ENCODE assay signal across 17 mouse cellular contexts in the genomic region with DNA sequence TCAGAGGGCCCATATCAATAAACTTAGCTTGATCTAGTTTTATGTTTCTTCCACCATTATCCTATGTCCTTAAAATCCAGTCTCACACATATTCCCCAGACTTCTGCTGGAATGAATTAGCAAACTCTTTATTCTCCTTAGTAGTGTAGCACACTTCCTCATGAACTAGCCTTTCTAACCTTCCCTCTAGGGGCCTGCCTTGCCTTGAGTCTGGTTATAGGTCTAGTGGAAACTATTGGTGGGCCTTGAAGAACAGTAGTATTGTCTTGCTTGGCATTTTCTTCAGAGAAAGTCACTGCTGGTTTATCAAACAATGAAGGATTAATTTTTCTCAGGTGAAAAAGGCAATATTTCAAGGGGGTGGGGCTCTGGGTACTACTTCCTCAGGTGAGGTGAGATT. TPM values are rescaled to one million over a fixed set of nuclear protein-coding genes. Genes with fewer than 3 reads are reported as not detected.
"Had no signal": no experiment of that assay in that cellular context is flagged by ENCODE, and none has a peak within 500 bp of the region (broad histone marks: within the 10 kb centered on the region; RNA-seq: fewer than 3 reads in every experiment).

No protein-coding gene starts in this region.

- H3K27ac ChIP-seq: neural tube, embryonic 13.5 days; neural tube, embryonic 15.5 days; stomach, embryonic 15.5 days; stomach, postnatal 0 days had no signal

- H3K27me3 ChIP-seq: stomach, embryonic 15.5 days had no signal

- H3K36me3 ChIP-seq: neural tube, embryonic 13.5 days; neural tube, embryonic 15.5 days; stomach, embryonic 15.5 days had no signal

- H3K9ac ChIP-seq: neural tube, embryonic 13.5 days; neural tube, embryonic 15.5 days; stomach, embryonic 15.5 days had no signal

- H3K4me2 ChIP-seq: neural tube, embryonic 13.5 days; neural tube, embryonic 15.5 days; stomach, embryonic 15.5 days had no signal

- H3K4me3 ChIP-seq: neural tube, embryonic 13.5 days; neural tube, embryonic 15.5 days; stomach, embryonic 15.5 days had no signal

- H3K9me3 ChIP-seq: neural tube, embryonic 13.5 days; neural tube, embryonic 15.5 days; stomach, embryonic 15.5 days had no signal

- DNase-seq: retina, postnatal 1 day; right cerebral cortex, adult 18-20 months; right cerebral cortex, postnatal 14 days; right cerebral cortex, postnatal 25 days; right cerebral cortex, postnatal 4 days; spleen, adult 18-20 months; thymus, adult 18-20 months; thymus, adult 2 months; thymus, postnatal 14 days; thymus, postnatal 25 days; thymus, postnatal 36 days; thymus, postnatal 4 days had no signal

RNA-seq across cellular contexts. Expression of gene Slc22a21, which starts 4.6 kb away (rescaled TPM):
- total RNA-seq: neutrophil, adult 5-6 weeks had no signal
